Mouse (Mus musculus): ENCODE results near the gene Myh6.

DNA sequence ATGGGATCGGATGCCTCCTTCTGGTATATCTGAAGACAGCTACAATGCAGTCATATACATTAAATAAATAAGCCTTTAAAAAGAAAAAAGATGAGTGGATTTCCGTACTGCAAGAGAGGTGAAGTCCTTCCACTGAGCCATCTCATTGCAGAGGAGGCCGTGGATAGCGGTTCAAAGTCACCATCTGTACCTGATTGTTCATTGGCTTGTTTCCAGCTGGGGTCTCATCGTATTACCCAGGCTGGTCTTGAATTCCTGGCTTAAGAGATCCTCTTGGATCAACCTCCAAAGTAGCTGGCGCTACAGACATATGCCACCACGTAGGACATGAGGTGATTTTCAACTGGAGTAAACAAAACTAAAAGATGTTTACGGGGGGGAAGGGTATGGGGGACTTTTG, 39.2 kb upstream of the Myh6 start:
- TF ChIP-seq EP300 (IDR thresholded peaks at IDR 0.05; ENCODE audit: low read depth): no peak
- no peak for TF ChIP-seq CTCF (IDR thresholded peaks at IDR 0.05; ENCODE audit: low read depth)

Measured in heart, postnatal 0 days (tissue).